Mouse (Mus musculus) splenic B cell, adult 2 months (primary cell): ENCODE data around the gene Slc47a1.
"Not testable (repeated sequence)": the region's sequence is repeated elsewhere in the genome, so short reads cannot be mapped to it uniquely, and the experiment has no call there.

ENCODE experiments used
- DNase-seq: peaks from one replicate; pipeline ENCODE4 v3.0.0-alpha.2; 2011; ENCODE audit warnings: low read depth, low spot score
- H3K27me3 ChIP-seq: 2 replicates; pipeline ENCODE4 v1.6.1; 2012; ENCODE audit warnings: mild to moderate bottlenecking, low read length, moderate library complexity, mixed read lengths; ENCODE audit not compliant: control insufficient read depth, poor library complexity, insufficient read depth, severe bottlenecking
- H3K36me3 ChIP-seq: 2 replicates; pipeline ENCODE4 v1.6.1; 2012; ENCODE audit warnings: mild to moderate bottlenecking, low read length, moderate library complexity, mixed read lengths; ENCODE audit not compliant: control insufficient read depth, poor library complexity, insufficient read depth, severe bottlenecking

Slc47a1 gene

DNA sequence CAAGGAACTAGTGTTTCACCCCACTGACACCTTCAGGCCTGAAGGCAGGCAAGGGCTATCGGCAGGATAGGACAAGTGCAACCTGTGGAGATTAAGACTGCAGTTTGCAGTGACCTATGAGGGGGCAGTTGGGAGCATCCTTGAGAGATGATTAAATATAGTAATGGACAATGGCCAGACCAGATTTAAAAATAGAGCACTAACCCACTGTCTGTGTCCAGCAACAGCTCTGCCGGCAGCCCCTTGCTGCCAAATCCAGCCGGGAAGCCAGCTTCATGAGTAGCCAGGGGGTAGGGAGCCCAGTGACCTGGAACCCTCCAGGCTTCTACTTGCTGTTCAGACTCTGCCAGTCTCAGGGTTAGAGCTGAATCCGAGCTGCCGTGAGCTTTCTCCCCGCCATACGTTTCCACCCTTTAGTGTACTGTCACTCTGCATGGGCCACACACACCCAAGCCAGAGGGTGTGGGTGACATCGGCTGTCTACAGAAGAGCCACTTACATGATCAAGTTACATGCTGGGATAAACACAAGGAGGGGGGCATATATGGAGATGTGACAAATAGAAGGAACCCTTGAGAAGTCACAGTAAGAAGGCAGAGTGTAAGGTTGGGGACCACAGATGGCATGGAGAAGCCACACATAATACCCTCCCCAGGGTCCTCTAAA, 22.7 kb upstream of the Slc47a1 start:
- no peak for DNase-seq
- Histone ChIP-seq H3K36me3 (no peaks in the 10 kb centered on the region), H3K27me3 (no peaks in the 10 kb centered on the region)

DNA sequence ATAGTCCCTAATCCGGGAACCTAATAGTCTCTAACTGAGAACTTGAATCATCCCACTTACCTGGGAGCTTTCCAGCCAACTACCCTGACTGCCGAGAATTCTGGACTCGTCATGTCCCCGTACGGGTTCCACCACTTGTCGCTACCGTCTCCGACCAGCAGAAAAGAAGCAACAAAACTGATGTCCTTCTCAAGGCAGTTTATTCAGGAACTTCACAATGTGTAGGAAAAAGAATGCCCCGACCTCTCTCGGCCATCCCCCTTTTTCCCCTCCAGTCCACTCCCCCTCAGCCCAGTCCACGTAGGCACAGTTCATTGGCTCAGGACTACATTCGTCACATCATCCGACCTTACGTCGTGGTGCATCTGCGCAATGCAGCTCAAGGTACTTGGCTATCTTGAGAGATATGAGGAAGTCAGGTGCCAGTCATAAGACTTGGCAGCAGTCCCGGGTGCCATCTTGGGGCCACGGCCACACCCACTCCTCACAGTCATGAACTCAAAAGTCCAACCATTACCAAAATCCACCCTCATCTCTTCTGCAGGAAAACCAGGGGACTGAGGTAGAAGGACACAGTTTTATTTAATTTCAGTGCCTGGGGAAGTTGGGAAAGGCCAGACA, 19.4 kb upstream of the Slc47a1 start:
- DNase-seq, H3K36me3 ChIP-seq, H3K27me3 ChIP-seq: not testable (repeated sequence)

DNA sequence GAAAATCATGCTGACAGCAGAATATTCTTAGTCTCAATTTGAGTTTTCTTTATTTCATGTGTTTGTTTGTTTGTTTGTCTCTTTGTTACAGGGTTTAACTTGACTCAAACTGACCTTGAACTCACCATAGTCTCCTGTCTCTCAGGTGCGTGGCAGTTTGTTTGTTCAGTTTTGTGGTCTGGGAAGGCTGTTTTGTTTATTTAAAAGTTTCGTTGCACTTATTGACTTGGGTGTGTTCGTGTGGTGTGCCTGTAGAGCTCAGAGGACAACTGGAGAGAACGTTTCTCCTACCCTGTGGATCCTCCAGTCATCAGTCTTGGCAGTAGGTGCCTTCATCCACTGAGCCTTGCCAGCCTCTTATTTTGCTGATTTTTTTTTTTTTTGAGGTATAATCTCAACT, 10.8 kb upstream of the Slc47a1 start:
- DNase-seq = no peak
- no peaks in the 10 kb centered on the region for H3K27me3 ChIP-seq
- H3K36me3 ChIP-seq = no peaks in the 10 kb centered on the region

DNA sequence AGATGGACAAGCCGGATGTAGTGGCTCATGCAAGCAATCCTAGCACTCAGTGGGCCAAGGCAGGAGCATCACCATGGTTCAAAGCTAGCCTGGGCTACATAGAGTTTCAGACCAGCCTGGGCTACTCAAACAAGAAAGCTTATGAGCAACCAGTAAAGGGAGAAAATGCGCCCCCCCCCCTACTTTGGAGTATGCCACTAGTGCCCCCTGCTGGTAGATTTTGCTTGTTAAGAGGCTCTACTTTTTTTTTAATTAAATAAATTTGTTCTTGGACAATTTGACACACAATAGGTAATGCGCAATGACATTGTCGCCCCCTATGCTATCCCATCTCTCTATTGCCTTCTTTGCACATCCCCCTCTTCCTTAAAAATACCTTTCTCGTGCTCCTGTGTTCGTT, 9.9 kb upstream of the Slc47a1 start:
- no peaks in the 10 kb centered on the region for H3K36me3 ChIP-seq
- peak; percentile 70 for DNase-seq
- H3K27me3 ChIP-seq = no peaks in the 10 kb centered on the region

DNA sequence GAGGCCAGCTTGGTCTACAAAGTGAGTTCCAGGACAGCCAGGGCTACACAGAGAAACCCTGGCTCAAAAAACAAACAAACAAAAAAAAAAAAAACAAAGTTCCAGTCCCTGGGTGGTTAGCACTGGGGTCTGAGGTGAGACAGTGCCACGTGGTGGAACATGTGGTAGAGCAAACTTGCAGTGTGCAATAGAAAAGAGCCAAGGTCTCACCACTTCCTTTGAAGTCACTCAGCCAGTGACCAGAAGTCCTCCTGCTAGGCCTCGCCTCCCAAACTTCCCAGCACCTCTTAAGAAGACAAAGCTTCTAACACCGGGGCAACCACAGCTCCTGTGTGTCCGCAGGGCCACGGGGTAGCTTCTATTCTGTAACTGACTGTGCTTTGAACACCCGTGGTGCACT, 9.1 kb upstream of the Slc47a1 start:
- Histone ChIP-seq H3K36me3 (no peaks in the 10 kb centered on the region), H3K27me3 (no peaks in the 10 kb centered on the region)
- DNase-seq = no peak

DNA sequence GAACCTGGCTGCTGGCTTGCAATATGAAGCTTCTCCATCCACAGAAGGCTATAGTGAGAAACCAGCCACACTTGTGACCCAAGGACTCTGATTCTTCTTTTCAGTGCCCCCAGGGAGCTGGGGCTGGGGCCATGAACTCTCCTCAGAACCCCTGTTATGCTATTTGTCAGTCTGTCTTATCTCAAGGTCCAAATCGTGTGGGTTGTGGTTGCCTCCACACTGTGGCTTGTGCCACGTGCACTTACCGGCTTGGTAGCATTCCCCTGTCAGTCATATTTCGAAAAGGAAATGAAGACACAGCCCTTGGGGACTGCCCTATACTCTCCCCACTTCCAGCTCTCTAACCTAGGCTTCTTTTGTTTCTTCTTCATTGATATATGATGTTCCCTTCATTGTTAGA, 7.6 kb upstream of the Slc47a1 start:
- no peak for DNase-seq
- H3K36me3 ChIP-seq = no peaks in the 10 kb centered on the region
- H3K27me3 ChIP-seq = no peaks in the 10 kb centered on the region

DNA sequence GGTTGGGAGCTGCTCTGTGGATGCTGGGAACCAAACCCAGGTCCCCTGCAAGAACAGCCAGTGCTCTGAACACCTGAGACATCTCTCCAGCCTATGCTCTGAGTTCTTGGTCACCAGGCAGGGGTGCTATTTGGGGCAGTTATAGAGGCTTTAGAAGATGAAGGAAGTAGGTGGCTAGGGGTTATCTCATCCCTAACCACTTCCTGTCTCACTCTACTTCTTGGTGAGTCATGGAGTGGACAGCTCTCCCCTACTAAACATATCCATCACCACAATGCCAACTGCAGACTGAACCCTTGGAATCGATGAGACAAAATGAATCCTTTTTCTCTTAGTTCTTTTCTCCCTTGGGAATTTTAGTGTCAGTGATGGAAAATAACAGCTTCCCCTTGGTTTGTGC, 3.1 kb upstream of the Slc47a1 start:
- Histone ChIP-seq H3K27me3 (no peaks in the 10 kb centered on the region), H3K36me3 (no peaks in the 10 kb centered on the region)
- no peak for DNase-seq

DNA sequence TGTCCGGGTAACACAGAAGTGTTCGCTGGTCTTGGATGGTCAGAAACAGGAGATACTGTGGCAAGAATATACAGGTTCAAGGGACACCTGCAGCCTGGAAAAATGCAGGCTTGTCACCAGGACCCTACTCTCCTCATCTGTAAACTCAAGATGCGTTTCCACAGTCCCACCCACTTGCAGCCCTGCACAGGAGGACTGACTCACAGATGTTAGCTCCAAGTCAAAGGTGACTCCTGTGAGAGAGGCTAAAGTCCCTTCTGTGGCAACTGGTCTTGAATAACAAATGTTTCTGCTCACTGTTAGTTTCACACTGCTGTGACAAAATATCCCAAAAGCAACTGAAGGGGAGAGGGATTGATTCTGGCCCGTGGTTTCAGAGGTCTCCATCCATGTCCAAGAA, 506 bp upstream of the Slc47a1 start:
- no peaks in the 10 kb centered on the region for H3K36me3 ChIP-seq
- no peak for DNase-seq
- no peaks in the 10 kb centered on the region for H3K27me3 ChIP-seq

DNA sequence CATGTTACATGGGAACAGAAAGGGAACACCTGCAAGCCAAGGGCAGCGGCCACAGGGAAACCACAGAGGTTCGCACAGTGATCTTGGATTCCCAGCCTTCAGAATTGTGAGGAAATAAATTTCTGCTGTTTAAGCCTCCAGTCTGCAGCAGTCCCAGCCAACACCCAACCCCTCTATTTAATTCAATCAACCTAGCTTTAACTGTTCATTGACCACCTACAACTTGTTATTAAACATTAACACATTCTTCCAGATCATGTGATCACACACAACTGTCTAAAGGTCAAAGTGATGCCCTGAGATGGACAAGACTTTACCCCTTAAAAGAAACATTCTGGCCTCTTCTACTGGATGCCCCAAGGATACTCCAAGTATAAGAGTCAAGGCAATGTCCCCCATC, 9.5 kb downstream of the Slc47a1 start:
- DNase-seq = no peak
- H3K36me3 ChIP-seq = no peaks in the 10 kb centered on the region

DNA sequence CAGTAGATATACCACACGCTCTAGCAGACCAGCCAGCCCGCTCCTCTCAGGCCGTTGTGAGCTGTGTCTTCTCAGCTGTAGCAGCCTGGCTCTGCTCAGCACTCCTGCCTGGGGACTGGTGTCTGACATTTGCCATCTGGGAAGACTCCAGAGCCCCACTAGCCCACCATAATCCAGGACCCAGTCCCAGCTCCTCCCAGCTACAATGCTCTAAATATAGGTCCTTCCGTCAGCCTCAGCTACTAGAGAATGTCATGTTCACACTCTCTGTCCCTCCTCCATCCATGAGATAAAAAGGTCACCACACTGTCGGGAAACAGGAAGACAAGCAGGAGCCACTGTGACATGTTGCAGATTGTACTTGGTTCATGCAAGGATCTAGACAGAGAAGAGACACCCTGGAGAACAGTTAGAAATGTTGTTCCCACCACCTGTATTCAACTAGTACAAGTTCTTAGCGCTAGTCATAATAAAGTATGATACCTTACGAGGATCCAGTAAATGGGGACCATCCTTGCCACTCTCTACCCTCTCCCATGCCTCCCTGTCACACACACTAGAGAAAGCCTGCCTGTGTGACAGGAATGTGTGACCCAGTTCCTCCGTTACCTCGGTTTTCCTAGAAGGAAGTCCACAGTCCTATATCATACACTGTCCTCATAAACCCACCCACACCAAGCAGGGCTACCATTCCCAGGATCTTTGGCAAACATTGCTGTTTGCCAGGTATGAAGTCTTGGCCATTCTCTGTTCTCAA, 11.4 kb downstream of the Slc47a1 start:
- H3K36me3 ChIP-seq = no peaks in the 10 kb centered on the region
- no peak for DNase-seq
- no peaks in the 10 kb centered on the region for H3K27me3 ChIP-seq

More for the DNA sequence above, 9.5 kb downstream of the Slc47a1 start:
- no peaks in the 10 kb centered on the region for H3K27me3 ChIP-seq

DNA sequence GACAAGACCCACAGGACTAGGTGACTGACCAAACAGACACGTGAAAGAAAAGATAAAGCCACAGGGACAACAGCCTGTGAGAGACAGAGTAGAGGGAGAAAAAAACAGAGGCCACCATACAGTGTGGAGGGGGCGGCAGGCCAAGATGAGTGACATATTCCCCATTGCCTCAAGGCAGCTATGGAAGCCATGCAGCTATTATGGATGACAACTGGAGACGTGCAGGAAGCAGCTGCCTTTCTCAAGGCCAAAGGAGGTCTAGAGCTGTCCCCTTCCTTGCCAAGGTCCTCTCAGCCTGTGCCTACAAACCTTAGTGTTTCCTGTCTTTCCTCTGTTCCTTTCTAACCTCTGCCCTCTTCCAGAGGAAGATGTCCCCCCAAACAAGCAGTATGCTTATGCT, 12.2 kb downstream of the Slc47a1 start:
- Histone ChIP-seq H3K27me3 (no peaks in the 10 kb centered on the region), H3K36me3 (no peaks in the 10 kb centered on the region)
- DNase-seq = no peak

DNA sequence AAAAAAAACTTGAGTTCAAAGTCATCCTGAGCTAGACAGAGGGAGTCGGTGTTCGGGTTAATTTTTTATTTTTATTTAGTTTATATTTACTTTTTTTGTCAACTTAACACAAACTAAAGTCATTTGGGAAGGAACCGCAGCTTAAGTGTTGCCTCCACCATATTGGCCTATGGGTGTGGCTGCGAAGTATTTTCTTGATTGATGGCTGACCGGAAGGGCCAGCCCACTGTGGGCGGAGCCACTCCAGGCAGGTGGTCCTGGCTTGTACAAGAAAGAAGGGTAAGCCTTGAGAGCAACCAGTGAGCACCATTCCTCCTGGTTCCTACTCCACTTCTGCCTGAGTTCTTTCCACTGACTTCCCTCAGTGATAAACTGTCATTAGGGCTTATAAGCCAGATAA, 14.0 kb downstream of the Slc47a1 start:
- DNase-seq = no peak
- H3K36me3 ChIP-seq = no peaks in the 10 kb centered on the region
- no peaks in the 10 kb centered on the region for H3K27me3 ChIP-seq

DNA sequence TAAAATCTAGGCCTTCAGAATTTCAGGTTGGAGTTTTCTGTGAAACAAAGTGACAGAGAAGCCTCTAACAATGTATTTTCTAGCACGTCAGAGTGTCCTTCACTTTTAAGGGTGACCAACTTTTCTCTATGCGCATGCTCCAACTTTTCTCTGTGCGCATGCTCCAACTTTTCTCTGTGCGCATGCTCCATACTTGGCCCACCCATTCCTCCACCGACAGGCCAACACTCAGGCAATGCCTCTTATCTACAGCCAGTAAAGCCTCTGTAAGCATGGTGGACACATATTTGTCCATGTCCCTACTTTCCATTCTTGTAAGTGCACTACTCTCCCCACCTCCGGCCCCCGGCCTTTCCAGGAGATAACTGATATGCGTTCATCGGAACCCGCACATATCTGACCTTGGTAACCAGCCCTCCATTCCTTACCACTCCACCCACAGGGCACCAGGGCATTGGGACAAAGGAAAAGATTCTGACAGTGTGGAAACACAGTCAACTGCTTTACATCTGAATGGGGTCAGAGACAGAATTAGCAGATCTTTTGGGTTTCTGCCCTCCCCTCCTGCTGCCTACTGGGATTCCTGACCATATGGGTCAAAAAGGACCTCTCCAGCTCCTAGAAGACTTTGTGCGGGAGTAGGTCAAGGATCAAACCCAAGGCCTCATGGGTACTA, 16.5 kb downstream of the Slc47a1 start:
- DNase-seq = no peak
- Histone ChIP-seq H3K36me3 (no peaks in the 10 kb centered on the region), H3K27me3 (no peaks in the 10 kb centered on the region)

DNA sequence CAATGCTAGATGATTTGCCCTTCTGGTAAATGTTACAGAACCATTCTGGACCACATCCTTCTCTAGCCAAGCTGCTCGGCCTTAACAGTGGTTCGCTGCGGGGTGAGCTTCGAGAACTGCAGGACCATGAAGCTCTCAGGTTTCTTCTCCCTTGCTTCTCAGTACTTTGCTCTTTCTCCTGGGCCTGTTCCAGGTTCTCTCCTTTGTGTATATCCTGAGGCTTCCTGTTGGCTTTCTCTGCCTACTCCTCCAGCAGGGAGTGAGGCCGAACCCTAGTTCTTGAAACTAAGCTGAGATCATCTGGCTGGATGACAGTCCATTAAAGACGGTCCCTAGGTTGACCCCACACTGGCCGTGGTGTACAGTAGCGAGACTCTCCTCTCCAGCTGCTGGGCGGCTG, 21.5 kb downstream of the Slc47a1 start:
- H3K36me3 ChIP-seq = no peaks in the 10 kb centered on the region
- H3K27me3 ChIP-seq = no peaks in the 10 kb centered on the region
- DNase-seq = no peak

DNA sequence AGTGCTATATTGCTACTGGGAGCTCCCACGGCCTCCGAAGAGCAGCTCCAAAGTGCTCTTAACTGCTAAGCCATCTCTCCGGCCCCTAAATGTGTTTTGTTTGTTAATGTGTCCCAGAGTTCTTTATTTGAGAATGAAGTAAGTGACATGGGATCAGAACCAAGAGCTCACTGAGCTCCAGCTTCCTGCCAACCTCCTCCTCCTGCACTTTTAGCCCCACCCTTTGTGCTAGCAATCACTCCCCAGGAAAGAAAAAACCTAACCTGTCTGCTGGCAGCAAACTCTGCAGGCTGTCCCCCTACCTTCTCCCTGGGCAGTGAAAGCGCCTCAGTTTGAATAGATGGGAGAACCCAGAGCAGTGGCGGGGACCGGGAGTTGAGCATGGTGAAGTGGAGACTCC, 22.0 kb downstream of the Slc47a1 start:
- Histone ChIP-seq H3K27me3 (no peaks in the 10 kb centered on the region), H3K36me3 (no peaks in the 10 kb centered on the region)
- no peak for DNase-seq
